ENCODE assay signal across 15 mouse cellular contexts in the genomic region with DNA sequence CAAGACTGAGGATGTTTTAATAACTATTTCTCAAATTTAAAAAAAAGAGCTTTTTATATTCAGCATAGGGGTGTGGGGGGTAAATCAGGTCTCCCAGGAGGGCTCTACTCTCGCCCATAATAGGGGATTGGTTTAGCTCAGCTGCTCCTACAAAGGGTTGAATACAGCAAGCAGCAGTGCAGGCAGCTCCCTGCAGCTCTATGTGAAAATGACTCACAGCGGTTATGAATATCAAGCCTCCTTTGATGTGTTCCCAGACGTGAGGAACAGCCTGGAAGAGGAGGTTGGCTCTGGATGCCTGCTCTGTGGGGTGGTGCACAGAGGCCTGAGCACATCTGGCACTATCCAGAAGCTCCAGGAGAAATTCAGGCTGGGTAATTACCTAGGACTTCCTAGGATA.
DNase-seq lines count a peak whose midpoint lies in the region; ATAC-seq and TF ChIP-seq lines count a peak whose summit lies in the region.
"Had no signal": no experiment of that assay in that cellular context is flagged by ENCODE, and none has a peak within 500 bp of the region (broad histone marks: within the 10 kb centered on the region; RNA-seq: fewer than 3 reads in every experiment).

No protein-coding gene starts in this region.

- H3K4me2 ChIP-seq in forebrain, embryonic 11.5 days (ENCODE audit: low read depth, low read length, severe bottlenecking): no peak overlapping the region
- no peak overlapping the region for H3K4me2 ChIP-seq in forebrain, embryonic 15.5 days (replicated peaks)
- no peak overlapping the region for H3K4me2 ChIP-seq in midbrain, postnatal 0 days (ENCODE audit: low read depth, low read length, poor library complexity, severe bottlenecking)
- H3K4me2 ChIP-seq: hindbrain, embryonic 15.5 days; limb, embryonic 15.5 days had no signal

- H3K4me3 ChIP-seq in forebrain, embryonic 11.5 days (ENCODE audit: low read depth, low read length): no peak overlapping the region
- H3K4me3 ChIP-seq in forebrain, embryonic 15.5 days: no peak overlapping the region
- no peak overlapping the region for H3K4me3 ChIP-seq in midbrain, postnatal 0 days (ENCODE audit: low read depth, low read length)
- H3K4me3 ChIP-seq: heart, embryonic 10.5 days; hindbrain, embryonic 15.5 days; limb, embryonic 15.5 days had no signal

- intact Hi-C loops in left cerebral cortex, postnatal 14 days (cut with DNase I): loop anchor here (5.0 to 10.0 kb wide), 3 partner anchors 166 to 576 kb away; partner anchors contain the start of gene Slc7a7
- intact Hi-C loops in left cerebral cortex, postnatal 4 days (cut with DNase I): loop anchor here (5.0 to 10.0 kb wide), 4 partner anchors 91 to 581 kb away; partner anchors contain the start of genes Cdh24 and Gm17606
- intact Hi-C loops in heart, postnatal 25 days (cut with DNase I): loop anchor here (5.0 to 10.0 kb wide), 3 partner anchors 166 to 433 kb away; no protein-coding TSS in a partner anchor

- TF ChIP-seq CTCF in midbrain, postnatal 0 days (IDR thresholded peaks at IDR 0.05): no peak

- H3K27me3 ChIP-seq in forebrain, embryonic 11.5 days (ENCODE audit: control insufficient read depth, insufficient read depth, low read length): no peaks in the 10 kb centered on the region
- H3K27me3 ChIP-seq in forebrain, embryonic 15.5 days: no peaks in the 10 kb centered on the region
- no peaks in the 10 kb centered on the region for H3K27me3 ChIP-seq in midbrain, postnatal 0 days (ENCODE audit: insufficient read depth, low read length)
- H3K27me3 ChIP-seq: hindbrain, embryonic 15.5 days had no signal

- H3K36me3 ChIP-seq in forebrain, embryonic 11.5 days (ENCODE audit: control insufficient read depth, insufficient read depth, low read length): no peaks in the 10 kb centered on the region
- H3K36me3 ChIP-seq in forebrain, embryonic 15.5 days: no peaks in the 10 kb centered on the region
- H3K36me3 ChIP-seq in midbrain, postnatal 0 days (ENCODE audit: insufficient read depth, low read length): no peaks in the 10 kb centered on the region
- H3K36me3 ChIP-seq: heart, embryonic 10.5 days; hindbrain, embryonic 15.5 days; limb, embryonic 15.5 days had no signal

- H3K4me1 ChIP-seq in forebrain, embryonic 11.5 days (replicated peaks; ENCODE audit: control insufficient read depth, insufficient read depth, low read length): no peaks in the 10 kb centered on the region
- H3K4me1 ChIP-seq in forebrain, embryonic 15.5 days: peaks cover 18% of the 10 kb centered on the region
- peaks cover 3% of the 10 kb centered on the region; the same call in 1 of the 2 replicates for H3K4me1 ChIP-seq in midbrain, postnatal 0 days (ENCODE audit: insufficient read depth, low read length)

- no peak for DNase-seq in forebrain, embryonic 11.5 days (ENCODE audit: low spot score)
- DNase-seq in left cerebral cortex, postnatal 14 days (ENCODE audit: low spot score in 2 of 2): peak; percentile 43 to 66
- DNase-seq in left cerebral cortex, postnatal 4 days: no peak
- peak; percentile 85 for DNase-seq in brain, adult 2 months (ENCODE audit: low read depth, low spot score)
- no peak for DNase-seq in midbrain, postnatal 0 days (ENCODE audit: low spot score)
- DNase-seq in retina, postnatal 1 day: no peak
- no peak for DNase-seq in heart, postnatal 25 days (ENCODE audit: low spot score)
- DNase-seq: cerebellum, adult 8-10 months; lung, postnatal 14 days; thymus, postnatal 25 days had no signal

- H3K9me3 ChIP-seq in forebrain, embryonic 11.5 days (ENCODE audit: control insufficient read depth, low read length): no peaks in the 10 kb centered on the region
- no peaks in the 10 kb centered on the region for H3K9me3 ChIP-seq in forebrain, embryonic 15.5 days
- H3K9me3 ChIP-seq in midbrain, postnatal 0 days (ENCODE audit: low read length): no peaks in the 10 kb centered on the region
- H3K9me3 ChIP-seq: heart, embryonic 10.5 days; hindbrain, embryonic 15.5 days; limb, embryonic 15.5 days had no signal

- 33% methylated on average over 3 of the region's 3 CpGs for WGBS in forebrain, embryonic 11.5 days
- whole genome bisulfite sequencing in forebrain, embryonic 15.5 days: 20% methylated on average over 3 of the region's 3 CpGs
- 16% methylated on average over 3 of the region's 3 CpGs for WGBS in midbrain, postnatal 0 days

- no peak overlapping the region for H3K9ac ChIP-seq in forebrain, embryonic 11.5 days (ENCODE audit: low read length)
- H3K9ac ChIP-seq in forebrain, embryonic 15.5 days (replicated peaks): no peak overlapping the region
- H3K9ac ChIP-seq in midbrain, postnatal 0 days (replicated peaks; ENCODE audit: low read length, poor library complexity, severe bottlenecking): no peak overlapping the region
- H3K9ac ChIP-seq: hindbrain, embryonic 15.5 days; limb, embryonic 15.5 days had no signal

- no peak overlapping the region for H3K27ac ChIP-seq in forebrain, embryonic 11.5 days (ENCODE audit: low read depth, low read length)
- H3K27ac ChIP-seq in forebrain, embryonic 15.5 days (replicated peaks): no peak overlapping the region
- H3K27ac ChIP-seq in midbrain, postnatal 0 days (ENCODE audit: low read depth, low read length): no peak overlapping the region
- H3K27ac ChIP-seq: heart, embryonic 10.5 days; hindbrain, embryonic 15.5 days; kidney, postnatal 0 days; limb, embryonic 15.5 days had no signal

- ATAC-seq in forebrain, embryonic 11.5 days (replicated peaks; ENCODE audit: low FRiP score): 0 out of 2 replicates have a peak, but pooled peaks have one; percentile 27
- ATAC-seq in forebrain, embryonic 15.5 days (replicated peaks): no peak
- ATAC-seq in midbrain, postnatal 0 days (ENCODE audit: low FRiP score): 0 out of 2 replicates have a peak, but pooled peaks have one; percentile 21

Comparison
In these comparisons a context has a peak if more than half of its experiments do, and no peak if none do; other contexts are left out.
1. DNase-seq: peak in left cerebral cortex, postnatal 14 days (2 of 2) and brain, adult 2 months (single experiment); none in forebrain, embryonic 11.5 days (single experiment), left cerebral cortex, postnatal 4 days (single experiment), midbrain, postnatal 0 days (single experiment), retina, postnatal 1 day (single experiment) and heart, postnatal 25 days (single experiment).